Mouse (Mus musculus) embryonic facial prominence, embryonic 14.5 days (tissue): ENCODE measurements at regions not wholly inside any gene's neighbourhood (a gene's known extent, or its start where the extent isn't known, plus 50 kb on each side); places are given as distances from the start of the nearest gene placed in this dataset.
A peak's percentile ranks its signal among the peaks of the same experiment; 100 is the strongest.

Source experiments
- ATAC-seq: fragments of 200-750 bp; cut with Nextera tagmentation; 2 replicates; pipeline ENCODE4 v1.8.0; 2017; ENCODE audit warnings: low read depth, moderate number of reproducible peaks, moderate TSS enrichment
- DNase-seq: peaks from one replicate; pipeline ENCODE4 v3.0.0-alpha.2; 2015; ENCODE audit warnings: low spot score
- H3K27ac ChIP-seq: fragments of 300-500 bp; sonication (generic); replicated peaks from 2 replicates; pipeline ENCODE4 v1.5.1; 2014; ENCODE audit warnings: low read depth, mild to moderate bottlenecking, low read length, moderate library complexity
- H3K27me3 ChIP-seq: fragments of 300-500 bp; sonication (generic); replicated peaks from 2 replicates; pipeline ENCODE4 v1.6.1; 2014; ENCODE audit warnings: low read length; ENCODE audit not compliant: control insufficient read depth, insufficient read depth
- H3K36me3 ChIP-seq: fragments of 300-500 bp; sonication (generic); 2 replicates; pipeline ENCODE4 v1.6.1; 2014; ENCODE audit warnings: low read length, mixed read lengths; ENCODE audit not compliant: control insufficient read depth, insufficient read depth
- H3K4me1 ChIP-seq: fragments of 300-500 bp; sonication (generic); 2 replicates; pipeline ENCODE4 v1.6.1; 2014; ENCODE audit warnings: antibody characterized with exemption, low read length; ENCODE audit not compliant: control insufficient read depth, insufficient read depth
- H3K4me2 ChIP-seq: fragments of 300-500 bp; sonication (generic); 2 replicates; pipeline ENCODE4 v1.6.1; 2014; ENCODE audit warnings: low read depth, mild to moderate bottlenecking, low read length, moderate library complexity, mixed read lengths
- H3K4me3 ChIP-seq: fragments of 300-500 bp; sonication (generic); 2 replicates; pipeline ENCODE4 v1.5.1; 2014; ENCODE audit warnings: low read depth, mild to moderate bottlenecking, low read length
- H3K9ac ChIP-seq: fragments of 300-500 bp; sonication (generic); 2 replicates; pipeline ENCODE4 v1.6.1; 2014; ENCODE audit warnings: low read depth, mild to moderate bottlenecking, low read length, moderate library complexity, mixed read lengths
- H3K9me3 ChIP-seq: fragments of 300-500 bp; sonication (generic); 2 replicates; pipeline ENCODE4 v1.6.1; 2016; ENCODE audit warnings: low read length; ENCODE audit not compliant: control insufficient read depth
- WGBS: fragments of 180-500 bp; shearing (Covaris S2); extraction: QIAGEN DNeasy Blood & Tissue Kit; methylation state at CpG from one replicate; pipeline ENCODE4 v1.1.7; 2014; 5-methylcytosine and 5-hydroxymethylcytosine counted together

GRCm38 (mm10) chr3:63638572-63638971 is 154.9 kb upstream of the Gm34302 start:
- 48% methylated on average over 2 of the region's 2 CpGs for WGBS
- Histone ChIP-seq H3K4me1 (no peaks in the 10 kb centered on the region), H3K4me2 (no peak overlapping the region), H3K27me3 (no peaks in the 10 kb centered on the region), H3K27ac (no peak overlapping the region), H3K4me3 (no peak overlapping the region), H3K36me3 (no peaks in the 10 kb centered on the region), H3K9ac (no peak overlapping the region), H3K9me3 (no peaks in the 10 kb centered on the region)
- DNase-seq (no peak), ATAC-seq (no peak)

- no peak for DNase-seq
- ATAC-seq: no peak
- 76% methylated on average over 5 of the region's 5 CpGs for WGBS
Measured at GRCm38 (mm10) chr3:63637913-63638312, 154.2 kb upstream of the Gm34302 start.

GRCm38 (mm10) chr3:63627724-63628123 is 144.0 kb upstream of the Gm34302 start:
- 77% methylated on average over 5 of the region's 5 CpGs for WGBS
- Histone ChIP-seq H3K4me2 (no peak overlapping the region), H3K27me3 (no peaks in the 10 kb centered on the region), H3K9me3 (no peaks in the 10 kb centered on the region), H3K4me3 (no peak overlapping the region), H3K36me3 (no peaks in the 10 kb centered on the region), H3K4me1 (no peaks in the 10 kb centered on the region), H3K9ac (no peak overlapping the region), H3K27ac (no peak overlapping the region)
- ATAC-seq (no peak), DNase-seq (no peak)

More at GRCm38 (mm10) chr3:63637913-63638312, 154.2 kb upstream of the Gm34302 start:
- no peak overlapping the region for H3K9ac ChIP-seq
- no peak overlapping the region for H3K4me3 ChIP-seq
- H3K27ac ChIP-seq: no peak overlapping the region
- H3K4me1 ChIP-seq: no peaks in the 10 kb centered on the region
- H3K9me3 ChIP-seq: no peaks in the 10 kb centered on the region
- no peaks in the 10 kb centered on the region for H3K27me3 ChIP-seq
- no peaks in the 10 kb centered on the region for H3K36me3 ChIP-seq
- no peak overlapping the region for H3K4me2 ChIP-seq

- Histone ChIP-seq H3K4me1 (no peaks in the 10 kb centered on the region), H3K4me2 (no peak overlapping the region), H3K9me3 (no peaks in the 10 kb centered on the region), H3K9ac (no peak overlapping the region), H3K27me3 (no peaks in the 10 kb centered on the region), H3K4me3 (no peak overlapping the region), H3K36me3 (no peaks in the 10 kb centered on the region), H3K27ac (no peak overlapping the region)
- ATAC-seq (peak; percentile 50; the same call in 1 of the 2 replicates), DNase-seq (peak; percentile 31)
- 36% methylated on average over 5 of the region's 5 CpGs for WGBS
Measured at GRCm38 (mm10) chr3:63616127-63616526, 132.4 kb upstream of the Gm34302 start.

- Histone ChIP-seq H3K9me3 (no peaks in the 10 kb centered on the region), H3K27ac (no peak overlapping the region), H3K36me3 (no peaks in the 10 kb centered on the region), H3K9ac (no peak overlapping the region), H3K27me3 (no peaks in the 10 kb centered on the region), H3K4me3 (no peak overlapping the region), H3K4me2 (no peak overlapping the region), H3K4me1 (no peaks in the 10 kb centered on the region)
- ATAC-seq (no peak), DNase-seq (peak; percentile 38)
- WGBS: 30% methylated on average over 1 of the region's 1 CpGs
Measured at GRCm38 (mm10) chr3:63613652-63614051, 130.0 kb upstream of the Gm34302 start.

- Histone ChIP-seq H3K27ac (no peak overlapping the region), H3K9ac (no peak overlapping the region), H3K4me2 (no peak overlapping the region), H3K36me3 (no peaks in the 10 kb centered on the region), H3K4me3 (no peak overlapping the region), H3K27me3 (no peaks in the 10 kb centered on the region), H3K9me3 (no peaks in the 10 kb centered on the region), H3K4me1 (no peaks in the 10 kb centered on the region)
- WGBS: 38% methylated on average over 3 of the region's 3 CpGs
- DNase-seq: no peak
- ATAC-seq: no peak
Measured at GRCm38 (mm10) chr3:63612767-63613363, 129.2 kb upstream of the Gm34302 start.

- DNase-seq: no peak
- ATAC-seq: peak; percentile 27; the same call in 1 of the 2 replicates
- WGBS: 35% methylated on average over 5 of the region's 5 CpGs
- Histone ChIP-seq H3K27me3 (no peaks in the 10 kb centered on the region), H3K9me3 (no peaks in the 10 kb centered on the region), H3K4me1 (no peaks in the 10 kb centered on the region), H3K4me3 (no peak overlapping the region), H3K4me2 (peak overlapping the region; percentile 35), H3K36me3 (no peaks in the 10 kb centered on the region), H3K9ac (no peak overlapping the region), H3K27ac (no peak overlapping the region)
Measured at GRCm38 (mm10) chr3:63610113-63610919, 126.6 kb upstream of the Gm34302 start.

- H3K4me2 ChIP-seq: peak overlapping the region; percentile 35
- H3K36me3 ChIP-seq: no peaks in the 10 kb centered on the region
- H3K4me1 ChIP-seq: no peaks in the 10 kb centered on the region
- DNase-seq (peak; percentile 34), ATAC-seq (peak; percentile 82; the same call in 1 of the 2 replicates)
- H3K27ac ChIP-seq: no peak overlapping the region
- H3K27me3 ChIP-seq: no peaks in the 10 kb centered on the region
- H3K9me3 ChIP-seq: no peaks in the 10 kb centered on the region
- no peak overlapping the region for H3K9ac ChIP-seq
- WGBS: 19% methylated on average over 17 of the region's 17 CpGs
- H3K4me3 ChIP-seq: no peak overlapping the region; the same call in 1 of the 2 replicates
Measured at GRCm38 (mm10) chr3:63609454-63610112, 125.9 kb upstream of the Gm34302 start.
